Mouse (Mus musculus) T-helper 2 cell (primary cell): ENCODE data around the gene Ush2a.

Experiments
- in situ Hi-C: fragments of 300-600 bp; cut with MboI, MseI; formaldehyde crosslinking; loops from one replicate; pipeline ENCODE4 v1.15.1; 2025; ENCODE audit warnings: high pct_unique_total_duplicates

Gene Ush2a

GRCm38 (mm10) chr1:188541492-188541891, 279.7 kb downstream of the Ush2a start:
- in situ Hi-C loops = no loop called here

- in situ Hi-C loops = no loop called here
These were observed 281.5 kb downstream of the Ush2a start for GRCm38 (mm10) chr1:188543364-188543763.

- in situ Hi-C loops = no loop called here
These were observed 287.9 kb downstream of the Ush2a start for GRCm38 (mm10) chr1:188549686-188550085.

- in situ Hi-C loops = no loop called here
These were observed 290.0 kb downstream of the Ush2a start for GRCm38 (mm10) chr1:188551802-188552201.

- in situ Hi-C loops = no loop called here
These were observed 297.1 kb downstream of the Ush2a start for GRCm38 (mm10) chr1:188558911-188559310.

- in situ Hi-C loops = no loop called here
These were observed 304.4 kb downstream of the Ush2a start for GRCm38 (mm10) chr1:188566229-188566628.

- in situ Hi-C loops = no loop called here
These were observed 305.7 kb downstream of the Ush2a start for GRCm38 (mm10) chr1:188567486-188567885.

GRCm38 (mm10) chr1:188568295-188568961, 306.6 kb downstream of the Ush2a start:
- in situ Hi-C loops = no loop called here

- in situ Hi-C loops = no loop called here
These were observed 314.5 kb downstream of the Ush2a start for GRCm38 (mm10) chr1:188576246-188576747.

GRCm38 (mm10) chr1:188577376-188577775, 315.6 kb downstream of the Ush2a start:
- in situ Hi-C loops = no loop called here

GRCm38 (mm10) chr1:188581136-188581535, 319.3 kb downstream of the Ush2a start:
- in situ Hi-C loops = no loop called here

- in situ Hi-C loops = no loop called here
These were observed 333.4 kb downstream of the Ush2a start for GRCm38 (mm10) chr1:188595251-188595650.

- in situ Hi-C loops = no loop called here
These were observed 336.2 kb downstream of the Ush2a start for GRCm38 (mm10) chr1:188598052-188598451.

GRCm38 (mm10) chr1:188599134-188599533, 337.3 kb downstream of the Ush2a start:
- in situ Hi-C loops = no loop called here

GRCm38 (mm10) chr1:188606450-188606849, 344.6 kb downstream of the Ush2a start:
- in situ Hi-C loops = no loop called here

- in situ Hi-C loops = no loop called here
These were observed 354.7 kb downstream of the Ush2a start for GRCm38 (mm10) chr1:188616547-188616946.

- in situ Hi-C loops = no loop called here
These were observed 371.9 kb downstream of the Ush2a start for GRCm38 (mm10) chr1:188633736-188634135.

- in situ Hi-C loops = no loop called here
These were observed 377.8 kb downstream of the Ush2a start for GRCm38 (mm10) chr1:188639666-188640065.

GRCm38 (mm10) chr1:188643156-188643555, 381.3 kb downstream of the Ush2a start:
- in situ Hi-C loops = no loop called here

GRCm38 (mm10) chr1:188653001-188653400, 391.2 kb downstream of the Ush2a start:
- in situ Hi-C loops = no loop called here

- in situ Hi-C loops = no loop called here
These were observed 394.3 kb downstream of the Ush2a start for GRCm38 (mm10) chr1:188656121-188656520.

GRCm38 (mm10) chr1:188659159-188659558, 397.3 kb downstream of the Ush2a start:
- in situ Hi-C loops = no loop called here

- in situ Hi-C loops = no loop called here
These were observed 398.5 kb downstream of the Ush2a start for GRCm38 (mm10) chr1:188660339-188660738.

GRCm38 (mm10) chr1:188660882-188661281, 399.1 kb downstream of the Ush2a start:
- in situ Hi-C loops = no loop called here
